9 mouse cellular contexts compared by ENCODE assay signal in the genomic region with DNA sequence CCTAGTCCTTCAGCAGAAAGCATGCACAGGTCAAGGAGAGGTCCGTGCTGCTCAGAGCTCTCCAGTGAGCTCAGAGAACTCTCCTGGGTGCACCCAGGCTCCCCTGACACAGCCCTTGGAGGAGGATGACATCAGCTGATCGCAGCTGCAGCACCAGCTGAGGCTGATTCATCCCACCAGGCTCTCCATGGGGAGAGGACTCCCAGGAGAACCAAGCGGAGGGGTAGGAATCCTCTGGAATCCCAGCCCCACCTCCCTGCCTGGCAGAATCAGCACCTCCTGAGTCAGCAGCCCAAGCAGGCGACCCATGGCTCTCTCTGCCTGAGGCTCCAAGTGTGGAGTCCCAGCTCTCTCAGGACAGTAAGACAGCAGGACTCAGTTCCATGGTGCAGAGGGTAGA. TPM values are rescaled to one million over a fixed set of nuclear protein-coding genes. Genes with fewer than 3 reads are reported as not detected.
A peak's percentile ranks its signal among the peaks of the same experiment; 100 is the strongest.
DNase-seq lines count a peak whose midpoint lies in the region; ATAC-seq and TF ChIP-seq lines count a peak whose summit lies in the region.
"Had no signal": no experiment of that assay in that cellular context is flagged by ENCODE, and none has a peak within 500 bp of the region (broad histone marks: within the 10 kb centered on the region; RNA-seq: fewer than 3 reads in every experiment).

No protein-coding gene starts in this region.

- peaks cover 9% of the 10 kb centered on the region for H3K4me1 ChIP-seq in kidney, adult 2 months (ENCODE audit: control insufficient read depth, insufficient read depth, low read length)
- no peaks in the 10 kb centered on the region for H3K4me1 ChIP-seq in kidney, embryonic 14.5 days (ENCODE audit: control insufficient read depth, insufficient read depth, low read length)
- H3K4me1 ChIP-seq in cortical plate, adult 2 months (ENCODE audit: control insufficient read depth, insufficient read depth, low read length) = peaks cover 17% of the 10 kb centered on the region
- peaks cover 23% of the 10 kb centered on the region for H3K4me1 ChIP-seq in hindbrain, embryonic 16.5 days (ENCODE audit: control insufficient read depth, insufficient read depth, low read depth, low read length)
- H3K4me1 ChIP-seq in midbrain, embryonic 15.5 days = peaks cover 31% of the 10 kb centered on the region

- POLR2A ChIA-PET in Patski (lab: Charles Lee) = no interaction called here

- TF ChIP-seq CTCF in kidney, adult 2 months (conservative IDR thresholded peaks at IDR 0.05; ENCODE audit: insufficient read depth, insufficient read length, low read depth, low read length) = no peak
- TF ChIP-seq CTCF in Patski (IDR thresholded peaks at IDR 0.05) = no peak
- no peak for TF ChIP-seq CTCF in cortical plate, adult 2 months (IDR thresholded peaks at IDR 0.05; ENCODE audit: extremely low read depth, insufficient read depth, low read length)

- CTCF ChIA-PET in Patski (lab: Charles Lee) = interaction anchor here (0.6 to 1.3 kb wide), 4 partner anchors 9 to 50 kb away, joined by 3 to 4 read pairs (median 4); no protein-coding TSS in a partner anchor

- H3K36me3 ChIP-seq in kidney, adult 2 months (ENCODE audit: control insufficient read depth, insufficient read depth, low read length) = no peaks in the 10 kb centered on the region
- H3K36me3 ChIP-seq in kidney, embryonic 14.5 days (ENCODE audit: control insufficient read depth, insufficient read depth, low read length) = no peaks in the 10 kb centered on the region
- no peaks in the 10 kb centered on the region for H3K36me3 ChIP-seq in hindbrain, embryonic 16.5 days (ENCODE audit: control insufficient read depth, insufficient read depth, low read length)
- no peaks in the 10 kb centered on the region for H3K36me3 ChIP-seq in midbrain, embryonic 15.5 days (replicated peaks)

- H3K9ac ChIP-seq in kidney, embryonic 14.5 days (ENCODE audit: low read depth, low read length) = no peak overlapping the region
- no peak overlapping the region for H3K9ac ChIP-seq in hindbrain, embryonic 16.5 days (ENCODE audit: low read depth, low read length)
- H3K9ac ChIP-seq in midbrain, embryonic 15.5 days = no peak overlapping the region

- WGBS in kidney, adult 2 months = 38% methylated on average over 4 of the region's 4 CpGs
- WGBS in kidney, embryonic 14.5 days = 38% methylated on average over 4 of the region's 4 CpGs
- WGBS in hindbrain, embryonic 16.5 days = 24% methylated on average over 4 of the region's 4 CpGs
- WGBS in midbrain, embryonic 15.5 days = 43% methylated on average over 4 of the region's 4 CpGs

- no peaks in the 10 kb centered on the region for H3K9me3 ChIP-seq in kidney, embryonic 14.5 days (ENCODE audit: control insufficient read depth, low read length)
- H3K9me3 ChIP-seq in hindbrain, embryonic 16.5 days (ENCODE audit: control insufficient read depth, low read length) = no peaks in the 10 kb centered on the region
- no peaks in the 10 kb centered on the region for H3K9me3 ChIP-seq in midbrain, embryonic 15.5 days

- no peak overlapping the region for H3K4me3 ChIP-seq in kidney, adult 2 months (ENCODE audit: insufficient read depth, low read depth, low read length)
- no peak overlapping the region for H3K4me3 ChIP-seq in kidney, embryonic 14.5 days (ENCODE audit: low read length)
- H3K4me3 ChIP-seq in cortical plate, adult 2 months (ENCODE audit: insufficient read depth, low read length) = no peak overlapping the region
- no peak overlapping the region for H3K4me3 ChIP-seq in hindbrain, embryonic 16.5 days (ENCODE audit: low read length)
- H3K4me3 ChIP-seq in midbrain, embryonic 15.5 days = no peak overlapping the region

- TF ChIP-seq POLR2A in kidney, adult 2 months (IDR thresholded peaks at IDR 0.05; ENCODE audit: low read depth, low read length) = no peak
- TF ChIP-seq POLR2A in cortical plate, adult 2 months (IDR thresholded peaks at IDR 0.05; ENCODE audit: extremely low read depth, insufficient read depth, low read length) = peak; percentile 40; the same call in 1 of the 2 replicates

- DNase-seq in kidney, adult 2 months = peak; percentile 55
- peak; percentile 92 for DNase-seq in Patski (ENCODE audit: low read depth, low spot score)
- peak; percentile 76 to 84 for DNase-seq in left cerebral cortex, adult 9 months (ENCODE audit: low spot score in 2 of 2)
- DNase-seq in cerebellum, postnatal 4 days (ENCODE audit: low spot score in 2 of 2) = no peak
- DNase-seq: thymus, postnatal 25 days had no signal

- no peak for ATAC-seq in kidney, embryonic 14.5 days (ENCODE audit: low FRiP score, low TSS enrichment)
- peak; percentile 97 for ATAC-seq in Patski
- no peak for ATAC-seq in hindbrain, embryonic 16.5 days
- no peak for ATAC-seq in midbrain, embryonic 15.5 days (replicated peaks)

- H3K27me3 ChIP-seq in kidney, adult 2 months (replicated peaks; ENCODE audit: control insufficient read depth, insufficient read depth, low read length) = no peaks in the 10 kb centered on the region
- no peaks in the 10 kb centered on the region for H3K27me3 ChIP-seq in kidney, embryonic 14.5 days (ENCODE audit: control insufficient read depth, insufficient read depth, low read length)
- no peaks in the 10 kb centered on the region for H3K27me3 ChIP-seq in Patski
- H3K27me3 ChIP-seq in hindbrain, embryonic 16.5 days (replicated peaks; ENCODE audit: control insufficient read depth, insufficient read depth, low read length) = no peaks in the 10 kb centered on the region
- no peaks in the 10 kb centered on the region for H3K27me3 ChIP-seq in midbrain, embryonic 15.5 days (replicated peaks)

- in situ Hi-C loops in Patski (cut with MboI; ENCODE audit: low pct_unique_long_range_greater_than_20kb) = no loop called here

- H3K4me2 ChIP-seq in kidney, embryonic 14.5 days (replicated peaks; ENCODE audit: low read depth, low read length) = no peak overlapping the region
- H3K4me2 ChIP-seq in hindbrain, embryonic 16.5 days (ENCODE audit: low read length) = no peak overlapping the region
- H3K4me2 ChIP-seq in midbrain, embryonic 15.5 days = no peak overlapping the region

- no peak overlapping the region for H3K27ac ChIP-seq in kidney, adult 2 months (ENCODE audit: insufficient read depth, low read depth, low read length)
- no peak overlapping the region for H3K27ac ChIP-seq in kidney, embryonic 14.5 days (ENCODE audit: low read depth, low read length)
- H3K27ac ChIP-seq in cortical plate, adult 2 months (ENCODE audit: insufficient read depth, low read length) = peak overlapping the region; percentile 72
- no peak overlapping the region for H3K27ac ChIP-seq in hindbrain, embryonic 16.5 days (ENCODE audit: low read depth, low read length)
- no peak overlapping the region for H3K27ac ChIP-seq in midbrain, embryonic 15.5 days

RNA-seq across cellular contexts. Expression of gene 5031439G07Rik, which starts 12.6 kb away (rescaled TPM):
- 21.7 and 24.1 TPM in 2 replicates for polyA plus RNA-seq in kidney, adult 2 months (2012; rRNA removed)
- polyA plus RNA-seq in kidney, embryonic 14.5 days (2014; fragmentation: Nextera tagmentation; extraction: Ambion mirVana) = 6.6 TPM in 2 replicates
- polyA plus RNA-seq in Patski (2021) = 85.7 TPM
- polyA plus RNA-seq in cortical plate, adult 2 months (2012; rRNA removed) = 69.1 and 69.7 TPM in 2 replicates
- 24.1 and 24.4 TPM in 2 replicates for polyA plus RNA-seq in hindbrain, embryonic 16.5 days (2015; fragmentation: Nextera tagmentation; extraction: Ambion mirVana)
- polyA plus RNA-seq in midbrain, embryonic 15.5 days (2015; fragmentation: Nextera tagmentation; extraction: Ambion mirVana) = 28.4 and 33.9 TPM in 2 replicates

RNA-seq across cellular contexts. Expression of gene Upk3a, which starts 41.2 kb away (rescaled TPM):
- polyA plus RNA-seq in kidney, adult 2 months (2012; rRNA removed) = 19.6 and 24.9 TPM in 2 replicates
- 11.9 and 12.6 TPM in 2 replicates for polyA plus RNA-seq in kidney, embryonic 14.5 days (2014; fragmentation: Nextera tagmentation; extraction: Ambion mirVana)
- polyA plus RNA-seq in Patski (2021) = not detected
- polyA plus RNA-seq in cortical plate, adult 2 months (2012; rRNA removed) = 0.19 TPM in 2 replicates
- 1.7 and 2.1 TPM in 2 replicates for polyA plus RNA-seq in hindbrain, embryonic 16.5 days (2015; fragmentation: Nextera tagmentation; extraction: Ambion mirVana)
- 0.83 and 1.2 TPM in 2 replicates for polyA plus RNA-seq in midbrain, embryonic 15.5 days (2015; fragmentation: Nextera tagmentation; extraction: Ambion mirVana)

RNA-seq across cellular contexts. Expression of gene Nup50, which starts 52.5 kb away (rescaled TPM):
- 9.9 and 11.4 TPM in 2 replicates for polyA plus RNA-seq in kidney, adult 2 months (2012; rRNA removed)
- polyA plus RNA-seq in kidney, embryonic 14.5 days (2014; fragmentation: Nextera tagmentation; extraction: Ambion mirVana) = 23.8 and 50.8 TPM in 2 replicates
- polyA plus RNA-seq in Patski (2021) = 41.5 TPM
- 13.3 and 13.7 TPM in 2 replicates for polyA plus RNA-seq in cortical plate, adult 2 months (2012; rRNA removed)
- polyA plus RNA-seq in hindbrain, embryonic 16.5 days (2015; fragmentation: Nextera tagmentation; extraction: Ambion mirVana) = 22.5 and 24.4 TPM in 2 replicates
- polyA plus RNA-seq in midbrain, embryonic 15.5 days (2015; fragmentation: Nextera tagmentation; extraction: Ambion mirVana) = 25.4 and 26.2 TPM in 2 replicates

RNA-seq across cellular contexts. Expression of gene Fam118a, which starts 53.0 kb away (rescaled TPM):
- 4.1 and 4.9 TPM in 2 replicates for polyA plus RNA-seq in kidney, adult 2 months (2012; rRNA removed)
- polyA plus RNA-seq in kidney, embryonic 14.5 days (2014; fragmentation: Nextera tagmentation; extraction: Ambion mirVana) = 17.3 and 23.2 TPM in 2 replicates
- polyA plus RNA-seq in Patski (2021) = 51.2 TPM
- polyA plus RNA-seq in cortical plate, adult 2 months (2012; rRNA removed) = 14.2 and 17.6 TPM in 2 replicates
- polyA plus RNA-seq in hindbrain, embryonic 16.5 days (2015; fragmentation: Nextera tagmentation; extraction: Ambion mirVana) = 30.3 and 30.8 TPM in 2 replicates
- 30.6 and 31.7 TPM in 2 replicates for polyA plus RNA-seq in midbrain, embryonic 15.5 days (2015; fragmentation: Nextera tagmentation; extraction: Ambion mirVana)

RNA-seq across cellular contexts. Expression of gene Gm29666, which starts 55.9 kb away (rescaled TPM):
- polyA plus RNA-seq in kidney, adult 2 months (2012; rRNA removed) = 0.26 and 0.28 TPM in 2 replicates
- polyA plus RNA-seq in kidney, embryonic 14.5 days (2014; fragmentation: Nextera tagmentation; extraction: Ambion mirVana) = 0.60 and 0.74 TPM in 2 replicates
- 0.18 TPM for polyA plus RNA-seq in Patski (2021)
- 2.1 and 2.6 TPM in 2 replicates for polyA plus RNA-seq in cortical plate, adult 2 months (2012; rRNA removed)
- polyA plus RNA-seq in hindbrain, embryonic 16.5 days (2015; fragmentation: Nextera tagmentation; extraction: Ambion mirVana) = 0.98 and 1.00 TPM in 2 replicates
- polyA plus RNA-seq in midbrain, embryonic 15.5 days (2015; fragmentation: Nextera tagmentation; extraction: Ambion mirVana) = 0.83 and 0.96 TPM in 2 replicates

Comparison
In these comparisons a context has a peak if more than half of its experiments do, and no peak if none do; other contexts are left out.
1. DNase-seq: peak in kidney, adult 2 months (single experiment), Patski (single experiment) and left cerebral cortex, adult 9 months (2 of 2); none in cerebellum, postnatal 4 days (0 of 2).